Mouse (Mus musculus): ENCODE measurements around the gene Zdhhc9.

- TF ChIP-seq MAFK (IDR thresholded peaks at IDR 0.05; ENCODE audit: insufficient read depth, low read depth, low read length) (no peak), CHD2 (IDR thresholded peaks at IDR 0.05; ENCODE audit: low read depth, low read length) (no peak), ZC3H11A (IDR thresholded peaks at IDR 0.05; ENCODE audit: borderline replicate concordance, low read depth, low read length) (no peak), ZNF384 (IDR thresholded peaks at IDR 0.05; ENCODE audit: low read depth, low read length) (no peak)
Measured at GRCm38 (mm10) chrX:48157396-48157795, 51.3 kb downstream of the Zdhhc9 start.

All from ES-E14 (cell line).